Mouse (Mus musculus): Measurements from ENCODE around the gene Tmem127.
"Not testable (repeated sequence)": the region's sequence is repeated elsewhere in the genome, so short reads cannot be mapped to it uniquely, and the experiment has no call there.

Tmem127 gene

GRCm38 (mm10) chr2:127247592-127248333 is at the start of gene Tmem127, which contains the start of gene Ciao1:
Tmem127 (plus strand) TSS chr2:127247908.
Ciao1 (minus strand) TSS chr2:127247816.
- no peak for TF ChIP-seq POU5F1 (IDR thresholded peaks at IDR 0.05; ENCODE audit: borderline replicate concordance, low read length)
- Histone ChIP-seq H3K27me3 (ENCODE audit: insufficient read depth, low read length) (no peaks in the 10 kb centered on the region), H3K9me3 (ENCODE audit: low read length) (no peaks in the 10 kb centered on the region), H3K4me1 (replicated peaks; ENCODE audit: low read depth, low read length) (peaks cover 38% of the 10 kb centered on the region), H3K4me3 (replicated peaks; ENCODE audit: low read length) (peak within 1 kb of the TSS; percentile 99), H3K36me3 (ENCODE audit: insufficient read depth, low read length) (peaks cover 55% of the 10 kb centered on the region)

- TF ChIP-seq NANOG (IDR thresholded peaks at IDR 0.05; ENCODE audit: borderline replicate concordance, low read length) (no peak), CTCF (conservative IDR thresholded peaks at IDR 0.05; ENCODE audit: low read length) (peak; percentile 85)
- Histone ChIP-seq H3K36me3 (ENCODE audit: insufficient read depth, low read length) (peaks cover 44% of the 10 kb centered on the region), H3K9me3 (ENCODE audit: low read length) (no peaks in the 10 kb centered on the region), H3K27me3 (ENCODE audit: insufficient read depth, low read length) (no peaks in the 10 kb centered on the region), H3K4me3 (replicated peaks; ENCODE audit: low read length) (no peak overlapping the region), H3K4me1 (replicated peaks; ENCODE audit: low read depth, low read length) (peaks cover 18% of the 10 kb centered on the region)
Measured at GRCm38 (mm10) chr2:127204932-127205331, 42.8 kb upstream of the Tmem127 start.

- not testable (repeated sequence) for H3K4me3 ChIP-seq (replicated peaks; ENCODE audit: low read length); H3K9me3 ChIP-seq (ENCODE audit: low read length); H3K27me3 ChIP-seq (ENCODE audit: insufficient read depth, low read length)
- H3K36me3 ChIP-seq (ENCODE audit: insufficient read depth, low read length): peaks cover 49% of the 10 kb centered on the region
- peaks cover 20% of the 10 kb centered on the region for H3K4me1 ChIP-seq (replicated peaks; ENCODE audit: low read depth, low read length)
Measured at GRCm38 (mm10) chr2:127205936-127206335, 41.8 kb upstream of the Tmem127 start.

GRCm38 (mm10) chr2:127206916-127207315 is 40.8 kb upstream of the Tmem127 start:
- H3K27me3 ChIP-seq (ENCODE audit: insufficient read depth, low read length): no peaks in the 10 kb centered on the region
- H3K4me3 ChIP-seq (replicated peaks; ENCODE audit: low read length): no peak overlapping the region
- no peaks in the 10 kb centered on the region for H3K9me3 ChIP-seq (ENCODE audit: low read length)
- H3K4me1 ChIP-seq (replicated peaks; ENCODE audit: low read depth, low read length): peaks cover 20% of the 10 kb centered on the region
- TF ChIP-seq CTCF (conservative IDR thresholded peaks at IDR 0.05; ENCODE audit: low read length) (no peak), POU5F1 (IDR thresholded peaks at IDR 0.05; ENCODE audit: borderline replicate concordance, low read length) (no peak), NANOG (IDR thresholded peaks at IDR 0.05; ENCODE audit: borderline replicate concordance, low read length) (no peak)
- H3K36me3 ChIP-seq (ENCODE audit: insufficient read depth, low read length): peaks cover 54% of the 10 kb centered on the region

GRCm38 (mm10) chr2:127207547-127208451 is 39.9 kb upstream of the Tmem127 start, which contains the start of the genes 1810024B03Rik and Snrnp200:
1810024B03Rik (minus strand) TSS chr2:127208280.
Snrnp200 (plus strand) TSS chr2:127208386.
- H3K9me3 ChIP-seq (ENCODE audit: low read length): no peaks in the 10 kb centered on the region
- peaks cover 54% of the 10 kb centered on the region for H3K36me3 ChIP-seq (ENCODE audit: insufficient read depth, low read length)
- peaks cover 20% of the 10 kb centered on the region for H3K4me1 ChIP-seq (replicated peaks; ENCODE audit: low read depth, low read length)
- H3K4me3 ChIP-seq (replicated peaks; ENCODE audit: low read length): peak within 1 kb of the TSS; percentile 98
- TF ChIP-seq CTCF (conservative IDR thresholded peaks at IDR 0.05; ENCODE audit: low read length) (no peak), POU5F1 (IDR thresholded peaks at IDR 0.05; ENCODE audit: borderline replicate concordance, low read length) (no peak), NANOG (IDR thresholded peaks at IDR 0.05; ENCODE audit: borderline replicate concordance, low read length) (no peak)
- H3K27me3 ChIP-seq (ENCODE audit: insufficient read depth, low read length): no peaks in the 10 kb centered on the region

GRCm38 (mm10) chr2:127208452-127208769 is 39.3 kb upstream of the Tmem127 start:
- TF ChIP-seq POU5F1 (IDR thresholded peaks at IDR 0.05; ENCODE audit: borderline replicate concordance, low read length): no peak
- no peak for TF ChIP-seq NANOG (IDR thresholded peaks at IDR 0.05; ENCODE audit: borderline replicate concordance, low read length)
- TF ChIP-seq CTCF (conservative IDR thresholded peaks at IDR 0.05; ENCODE audit: low read length): no peak

GRCm38 (mm10) chr2:127210701-127211100 is 37.0 kb upstream of the Tmem127 start:
- TF ChIP-seq POU5F1 (IDR thresholded peaks at IDR 0.05; ENCODE audit: borderline replicate concordance, low read length) (no peak), NANOG (IDR thresholded peaks at IDR 0.05; ENCODE audit: borderline replicate concordance, low read length) (no peak), CTCF (conservative IDR thresholded peaks at IDR 0.05; ENCODE audit: low read length) (no peak)
- H3K4me1 ChIP-seq (replicated peaks; ENCODE audit: low read depth, low read length): peaks cover 20% of the 10 kb centered on the region

More at GRCm38 (mm10) chr2:127208452-127208769, 39.3 kb upstream of the Tmem127 start:
- peak overlapping the region; percentile 98 for H3K4me3 ChIP-seq (replicated peaks; ENCODE audit: low read length)
- peaks cover 53% of the 10 kb centered on the region for H3K36me3 ChIP-seq (ENCODE audit: insufficient read depth, low read length)
- no peaks in the 10 kb centered on the region for H3K9me3 ChIP-seq (ENCODE audit: low read length)
- H3K27me3 ChIP-seq (ENCODE audit: insufficient read depth, low read length): no peaks in the 10 kb centered on the region
- peaks cover 20% of the 10 kb centered on the region for H3K4me1 ChIP-seq (replicated peaks; ENCODE audit: low read depth, low read length)

GRCm38 (mm10) chr2:127217746-127218145 is 30.0 kb upstream of the Tmem127 start:
- Histone ChIP-seq H3K9me3 (ENCODE audit: low read length) (no peaks in the 10 kb centered on the region), H3K4me3 (replicated peaks; ENCODE audit: low read length) (no peak overlapping the region), H3K4me1 (replicated peaks; ENCODE audit: low read depth, low read length) (no peaks in the 10 kb centered on the region), H3K27me3 (ENCODE audit: insufficient read depth, low read length) (no peaks in the 10 kb centered on the region), H3K36me3 (ENCODE audit: insufficient read depth, low read length) (peaks cover 99% of the 10 kb centered on the region)
- no peak for TF ChIP-seq POU5F1 (IDR thresholded peaks at IDR 0.05; ENCODE audit: borderline replicate concordance, low read length)

More at GRCm38 (mm10) chr2:127210701-127211100, 37.0 kb upstream of the Tmem127 start:
- Histone ChIP-seq H3K27me3 (ENCODE audit: insufficient read depth, low read length) (no peaks in the 10 kb centered on the region), H3K9me3 (ENCODE audit: low read length) (no peaks in the 10 kb centered on the region), H3K36me3 (ENCODE audit: insufficient read depth, low read length) (peaks cover 64% of the 10 kb centered on the region), H3K4me3 (replicated peaks; ENCODE audit: low read length) (no peak overlapping the region)
